Mouse (Mus musculus): Measurements from ENCODE around the gene Btrc. TPM values are rescaled to one million over a fixed set of nuclear protein-coding genes. Genes with fewer than 3 reads are reported as not detected.
A peak's percentile ranks its signal among the peaks of the same experiment; 100 is the strongest.
"Not testable (repeated sequence)": the region's sequence is repeated elsewhere in the genome, so short reads cannot be mapped to it uniquely, and the experiment has no call there.

The Btrc gene
- polyA plus RNA-seq, 1 experiment from 2014 or later, result 49.1 TPM

GRCm38 (mm10) chr19:45540657-45541408 lies 177.3 kb downstream of the Btrc start:
- peak overlapping the region; percentile 8; the same call in 1 of the 2 replicates for H3K9ac ChIP-seq
- WGBS (ENCODE audit: insufficient replicate concordance), result 42% methylated on average over 8 of the region's 8 CpGs
- H3K27me3 ChIP-seq (replicated peaks), result peaks cover 56% of the 10 kb centered on the region
- H3K27ac ChIP-seq, result no peak overlapping the region
- H3K4me1 ChIP-seq, result peaks cover 58% of the 10 kb centered on the region
- no peak for ATAC-seq
- H3K4me3 ChIP-seq, result peak overlapping the region; percentile 53
- H3K4me2 ChIP-seq, result peak overlapping the region; percentile 81
- H3K36me3 ChIP-seq, result no peaks in the 10 kb centered on the region
- no peaks in the 10 kb centered on the region for H3K9me3 ChIP-seq (replicated peaks)

GRCm38 (mm10) chr19:45541409-45542041 lies 178.0 kb downstream of the Btrc start:
- Histone ChIP-seq H3K9ac (peak overlapping the region; percentile 65), H3K4me1 (peaks cover 58% of the 10 kb centered on the region), H3K36me3 (no peaks in the 10 kb centered on the region), H3K4me2 (peak overlapping the region; percentile 81), H3K9me3 (replicated peaks) (no peaks in the 10 kb centered on the region), H3K27me3 (replicated peaks) (peaks cover 59% of the 10 kb centered on the region), H3K27ac (no peak overlapping the region), H3K4me3 (peak overlapping the region; percentile 53)
- ATAC-seq, result 0 out of 2 replicates have a peak, but pooled peaks have one; percentile 6
- WGBS (ENCODE audit: insufficient replicate concordance), result under 1% methylated on average over 46 of the region's 58 CpGs

GRCm38 (mm10) chr19:45542061-45542460 lies 178.5 kb downstream of the Btrc start:
- Histone ChIP-seq H3K4me3 (peak overlapping the region; percentile 53), H3K4me1 (peaks cover 63% of the 10 kb centered on the region), H3K27me3 (replicated peaks) (peaks cover 65% of the 10 kb centered on the region), H3K27ac (no peak overlapping the region), H3K9ac (peak overlapping the region; percentile 65), H3K4me2 (peak overlapping the region; percentile 81), H3K9me3 (replicated peaks) (no peaks in the 10 kb centered on the region), H3K36me3 (no peaks in the 10 kb centered on the region)
- 31% methylated on average over 3 of the region's 3 CpGs for WGBS (ENCODE audit: insufficient replicate concordance)
- no peak for ATAC-seq

GRCm38 (mm10) chr19:45544152-45544924 lies 180.8 kb downstream of the Btrc start:
- ATAC-seq, result no peak
- Histone ChIP-seq H3K9ac (peak overlapping the region; percentile 42), H3K27ac (no peak overlapping the region), H3K27me3 (replicated peaks) (peaks cover 66% of the 10 kb centered on the region), H3K9me3 (replicated peaks) (no peaks in the 10 kb centered on the region), H3K4me1 (peaks cover 67% of the 10 kb centered on the region), H3K4me2 (peak overlapping the region; percentile 76), H3K4me3 (peak overlapping the region; percentile 49), H3K36me3 (no peaks in the 10 kb centered on the region)
- WGBS (ENCODE audit: insufficient replicate concordance), result 1% methylated on average over 18 of the region's 26 CpGs

GRCm38 (mm10) chr19:45544925-45545321 lies 181.4 kb downstream of the Btrc start:
- Histone ChIP-seq H3K4me1 (peaks cover 67% of the 10 kb centered on the region), H3K4me2 (peak overlapping the region; percentile 76), H3K9ac (peak overlapping the region; percentile 42), H3K9me3 (replicated peaks) (no peaks in the 10 kb centered on the region), H3K27ac (no peak overlapping the region), H3K36me3 (no peaks in the 10 kb centered on the region), H3K4me3 (peak overlapping the region; percentile 49), H3K27me3 (replicated peaks) (peaks cover 65% of the 10 kb centered on the region)
- peak; percentile 48 for ATAC-seq
- 1% methylated on average over 30 of the region's 30 CpGs for WGBS (ENCODE audit: insufficient replicate concordance)

- ATAC-seq, result peak; percentile 93
- H3K9me3 ChIP-seq (replicated peaks); H3K4me3 ChIP-seq; H3K9ac ChIP-seq: not testable (repeated sequence)
- Histone ChIP-seq H3K27me3 (replicated peaks) (peaks cover 32% of the 10 kb centered on the region), H3K4me1 (peaks cover 61% of the 10 kb centered on the region), H3K36me3 (peaks cover 10% of the 10 kb centered on the region), H3K4me2 (peak overlapping the region; percentile 21; the same call in 1 of the 2 replicates), H3K27ac (peak overlapping the region; percentile 63)
Observed at GRCm38 (mm10) chr19:45548196-45548595, 184.7 kb downstream of the Btrc start.

- Histone ChIP-seq H3K9me3 (replicated peaks) (no peaks in the 10 kb centered on the region), H3K4me3 (no peak overlapping the region), H3K9ac (0 out of 2 replicates have a peak overlapping the region, but pooled peaks have one; percentile 17), H3K27ac (peak overlapping the region; percentile 63), H3K4me1 (peaks cover 50% of the 10 kb centered on the region), H3K4me2 (peak overlapping the region; percentile 21; the same call in 1 of the 2 replicates), H3K27me3 (replicated peaks) (peaks cover 21% of the 10 kb centered on the region), H3K36me3 (peaks cover 21% of the 10 kb centered on the region)
- 76% methylated on average over 23 of the region's 23 CpGs for WGBS (ENCODE audit: insufficient replicate concordance)
- ATAC-seq, result peak; percentile 62
Observed at GRCm38 (mm10) chr19:45549128-45549915, 185.8 kb downstream of the Btrc start.

GRCm38 (mm10) chr19:45549948-45550347 lies 186.4 kb downstream of the Btrc start:
- Histone ChIP-seq H3K4me2 (peak overlapping the region; percentile 21; the same call in 1 of the 2 replicates), H3K9me3 (replicated peaks) (no peaks in the 10 kb centered on the region), H3K4me1 (peaks cover 44% of the 10 kb centered on the region), H3K27ac (peak overlapping the region; percentile 62), H3K27me3 (replicated peaks) (peaks cover 20% of the 10 kb centered on the region), H3K9ac (0 out of 2 replicates have a peak overlapping the region, but pooled peaks have one; percentile 12), H3K4me3 (no peak overlapping the region), H3K36me3 (peaks cover 28% of the 10 kb centered on the region)
- no peak for ATAC-seq
- WGBS (ENCODE audit: insufficient replicate concordance), result 59% methylated on average over 4 of the region's 4 CpGs

GRCm38 (mm10) chr19:45552187-45552586 lies 188.7 kb downstream of the Btrc start:
- Histone ChIP-seq H3K4me1 (peaks cover 41% of the 10 kb centered on the region), H3K4me2 (no peak overlapping the region), H3K4me3 (no peak overlapping the region), H3K27ac (no peak overlapping the region), H3K36me3 (peaks cover 45% of the 10 kb centered on the region), H3K27me3 (replicated peaks) (no peaks in the 10 kb centered on the region), H3K9me3 (replicated peaks) (no peaks in the 10 kb centered on the region), H3K9ac (no peak overlapping the region)
- WGBS (ENCODE audit: insufficient replicate concordance), result 46% methylated on average over 6 of the region's 6 CpGs
- no peak for ATAC-seq

GRCm38 (mm10) chr19:45554136-45554535 lies 190.6 kb downstream of the Btrc start:
- 89% methylated on average over 11 of the region's 11 CpGs for WGBS (ENCODE audit: insufficient replicate concordance)
- Histone ChIP-seq H3K4me2 (no peak overlapping the region), H3K4me1 (peaks cover 26% of the 10 kb centered on the region), H3K9me3 (replicated peaks) (no peaks in the 10 kb centered on the region), H3K9ac (no peak overlapping the region), H3K4me3 (no peak overlapping the region), H3K27ac (no peak overlapping the region), H3K27me3 (replicated peaks) (no peaks in the 10 kb centered on the region), H3K36me3 (peaks cover 54% of the 10 kb centered on the region)
- ATAC-seq, result no peak
